Mouse (Mus musculus) testis, adult 2 months (tissue): ENCODE measurements around the gene Atp5j. TPM values are rescaled to one million over a fixed set of nuclear protein-coding genes. Genes with fewer than 3 reads are reported as not detected.

Experiments
- H3K27ac ChIP-seq: fragments of 200-500 bp; 2 replicates; pipeline ENCODE4 v1.5.1; 2012; ENCODE audit warnings: low read depth, low read length; ENCODE audit not compliant: control insufficient read depth, insufficient read depth
- H3K27me3 ChIP-seq: fragments of 200-500 bp; 2 replicates; pipeline ENCODE4 v1.6.1; 2012; ENCODE audit warnings: mild to moderate bottlenecking, low read length, moderate library complexity; ENCODE audit not compliant: control insufficient read depth, insufficient read depth
- H3K36me3 ChIP-seq: fragments of 200-500 bp; 2 replicates; pipeline ENCODE4 v1.6.1; 2012; ENCODE audit warnings: mild to moderate bottlenecking, low read length; ENCODE audit not compliant: control insufficient read depth, insufficient read depth
- H3K4me1 ChIP-seq: fragments of 200-500 bp; 2 replicates; pipeline ENCODE4 v1.6.1; 2012; ENCODE audit warnings: low read length; ENCODE audit not compliant: control insufficient read depth, insufficient read depth
- H3K4me3 ChIP-seq: fragments of 200-500 bp; 2 replicates; pipeline ENCODE4 v1.5.1; 2012; ENCODE audit warnings: low read depth, mild to moderate bottlenecking, low read length, moderate library complexity, mixed read lengths; ENCODE audit not compliant: control insufficient read depth
- CTCF ChIP-seq: fragments of 200-500 bp; IDR thresholded peaks from 2 replicates; pipeline ENCODE4 v1.5.1; 2012; ENCODE audit warnings: low read depth, mild to moderate bottlenecking, inconsistent platforms, low read length, moderate library complexity; ENCODE audit not compliant: control insufficient read depth, insufficient read depth, insufficient replicate concordance
- POLR2A ChIP-seq: fragments of 200-500 bp; IDR thresholded peaks from 2 replicates; pipeline ENCODE4 v1.6.1; 2012; ENCODE audit warnings: low read depth, mild to moderate bottlenecking, inconsistent platforms, low read length, moderate library complexity; ENCODE audit not compliant: control insufficient read depth
- polyA plus RNA-seq: library from polyadenylated mRNA; depleted of rRNA; stranded (reverse); fragments of >200 nt; gene quantifications from 2 replicates; pipeline ENCODE4 v1.2.3, GENCODE M21; 2012; rRNA removed

Atp5j gene
- polyA plus RNA-seq, 1 experiment, result 217 TPM

DNA sequence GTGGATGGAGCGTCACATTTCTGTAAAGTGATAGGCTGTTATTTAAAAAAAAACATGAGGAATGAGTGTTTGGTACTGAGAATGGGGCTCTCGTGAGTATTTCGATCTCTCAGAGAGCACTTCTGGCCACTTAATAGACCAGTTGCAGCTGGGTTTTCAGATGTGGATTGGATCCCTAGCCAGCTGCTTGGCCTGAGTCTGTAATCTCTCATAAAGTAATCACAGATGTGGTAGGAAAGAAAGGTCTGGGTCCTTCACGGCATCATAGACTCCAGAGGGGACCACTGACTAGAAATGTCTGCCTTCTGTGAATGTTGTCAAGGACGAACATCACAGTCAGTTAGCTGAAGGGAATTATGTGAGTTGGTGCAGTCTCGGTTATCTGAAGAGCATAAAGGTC lies 57.0 kb downstream of the Atp5j start:
- H3K36me3 ChIP-seq, result no peaks in the 10 kb centered on the region
- no peak overlapping the region for H3K27ac ChIP-seq
- H3K4me3 ChIP-seq, result no peak overlapping the region
- no peak for TF ChIP-seq CTCF
- no peak for TF ChIP-seq POLR2A
- H3K27me3 ChIP-seq, result no peaks in the 10 kb centered on the region
- H3K4me1 ChIP-seq, result peaks cover 3% of the 10 kb centered on the region

Other genes with a start within 250 kb of the Atp5j start
- 54.7 and 55.8 TPM in 2 replicates for gene Mrpl39, start 99.9 kb downstream of the Atp5j start, polyA plus RNA-seq
- gene Jam2, start 61.5 kb downstream of the Atp5j start, polyA plus RNA-seq, result 9.6 and 11.9 TPM in 2 replicates
- gene Gabpa, start 700 bp downstream of the Atp5j start, polyA plus RNA-seq, result 5.7 and 7.6 TPM in 2 replicates